Mouse (Mus musculus) limb, embryonic 13.5 days (tissue): ENCODE data around the gene Phf8. TPM values are rescaled to one million over a fixed set of nuclear protein-coding genes. Genes with fewer than 3 reads are reported as not detected.

ENCODE experiments used
- ATAC-seq: fragments of 200-750 bp; cut with Nextera tagmentation; 2 replicates; pipeline ENCODE4 v1.8.0; 2017; ENCODE audit warnings: low read depth, moderate number of reproducible peaks, moderate TSS enrichment; ENCODE audit not compliant: low FRiP score
- H3K27ac ChIP-seq: fragments of 300-500 bp; sonication (generic); 2 replicates; pipeline ENCODE4 v1.5.1; 2015; ENCODE audit warnings: inconsistent platforms, mild to moderate bottlenecking, moderate library complexity
- H3K27me3 ChIP-seq: fragments of 300-500 bp; sonication (generic); 2 replicates; pipeline ENCODE4 v1.6.1; 2015; ENCODE audit warnings: mild to moderate bottlenecking, inconsistent platforms
- H3K36me3 ChIP-seq: fragments of 300-500 bp; sonication (generic); 2 replicates; pipeline ENCODE4 v1.6.1; 2015; ENCODE audit warnings: inconsistent platforms, mild to moderate bottlenecking, moderate library complexity
- H3K4me1 ChIP-seq: fragments of 300-500 bp; sonication (generic); 2 replicates; pipeline ENCODE4 v1.6.1; 2015; ENCODE audit warnings: inconsistent platforms
- H3K4me2 ChIP-seq: fragments of 300-500 bp; sonication (generic); replicated peaks from 2 replicates; pipeline ENCODE4 v1.6.1; 2015; ENCODE audit warnings: inconsistent platforms, mild to moderate bottlenecking, moderate library complexity
- H3K4me3 ChIP-seq: fragments of 300-500 bp; sonication (generic); 2 replicates; pipeline ENCODE4 v1.5.1; 2015; ENCODE audit warnings: moderate library complexity, mild to moderate bottlenecking, inconsistent platforms
- H3K9ac ChIP-seq: fragments of 300-500 bp; sonication (generic); 2 replicates; pipeline ENCODE4 v1.6.1; 2015; ENCODE audit warnings: mild to moderate bottlenecking, inconsistent platforms
- H3K9me3 ChIP-seq: fragments of 300-500 bp; sonication (generic); 2 replicates; pipeline ENCODE4 v1.6.1; 2016; ENCODE audit warnings: inconsistent platforms
- WGBS: fragments of 180-500 bp; shearing (Covaris S2); methylation state at CpG from one replicate; pipeline ENCODE4 v1.1.7; 2015; 5-methylcytosine and 5-hydroxymethylcytosine counted together
- polyA plus RNA-seq: library from polyadenylated mRNA; unstranded; fragments of >200 nt; fragmentation: Nextera tagmentation; extraction: Ambion mirVana; gene quantifications from 2 replicates; pipeline ENCODE4 v1.2.1, GENCODE M21; 2015

The Phf8 gene
- polyA plus RNA-seq, 1 experiment from 2014 or later: 17.5 TPM

- no peak overlapping the region for H3K4me2 ChIP-seq
- ATAC-seq: no peak
- H3K4me3 ChIP-seq: no peak overlapping the region
- no peaks in the 10 kb centered on the region for H3K9me3 ChIP-seq
- H3K27me3 ChIP-seq: no peaks in the 10 kb centered on the region
- H3K27ac ChIP-seq: no peak overlapping the region
- WGBS: 100% methylated on average over 1 of the region's 1 CpGs
- H3K36me3 ChIP-seq: peaks cover 11% of the 10 kb centered on the region; the same call in 1 of the 2 replicates
- no peak overlapping the region for H3K9ac ChIP-seq
- no peaks in the 10 kb centered on the region for H3K4me1 ChIP-seq
Measured at GRCm38 (mm10) chrX:151575166-151575565, 54.7 kb downstream of the Phf8 start.

GRCm38 (mm10) chrX:151643386-151643785, 122.9 kb downstream of the Phf8 start:
- Histone ChIP-seq H3K4me1 (no peaks in the 10 kb centered on the region), H3K9me3 (no peaks in the 10 kb centered on the region), H3K4me2 (no peak overlapping the region), H3K4me3 (no peak overlapping the region), H3K9ac (no peak overlapping the region), H3K27me3 (peaks cover 16% of the 10 kb centered on the region; the same call in 1 of the 2 replicates), H3K27ac (no peak overlapping the region), H3K36me3 (no peaks in the 10 kb centered on the region)
- WGBS: 80% methylated on average over 2 of the region's 2 CpGs
- no peak for ATAC-seq

- no peak for ATAC-seq
Measured at GRCm38 (mm10) chrX:151653744-151654143, 133.3 kb downstream of the Phf8 start.

DNA sequence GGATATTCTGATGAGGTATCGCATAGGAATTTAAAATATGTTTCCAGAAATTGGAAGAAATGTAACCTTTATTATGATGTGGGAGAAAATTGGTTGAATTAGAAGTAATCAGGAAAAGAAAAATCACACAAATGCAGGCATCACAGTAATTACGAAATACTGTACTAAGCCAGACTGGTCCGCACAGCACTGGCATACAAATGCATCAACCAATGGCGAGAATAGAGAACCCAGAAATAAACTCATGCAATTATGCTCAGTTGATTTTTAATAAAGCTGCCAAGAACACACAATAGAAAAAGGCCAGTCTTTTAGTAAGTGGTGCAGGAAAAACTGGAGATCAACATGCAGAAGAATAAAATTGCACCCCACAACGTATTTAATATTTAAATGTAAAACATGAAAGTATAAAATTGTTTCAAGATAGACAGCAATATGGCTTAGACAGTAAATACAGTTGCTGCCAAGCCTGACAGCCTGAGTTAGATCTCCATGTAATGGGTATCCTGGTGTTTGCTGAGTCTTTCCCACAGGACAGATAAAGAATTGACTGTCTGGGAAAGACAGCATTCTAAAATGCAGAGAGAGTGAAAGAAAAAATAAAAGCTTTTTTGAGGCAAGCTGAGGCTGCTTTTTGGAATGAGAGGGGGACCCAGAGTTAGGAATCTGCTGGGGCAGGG, 154.2 kb downstream of the Phf8 start:
- H3K4me3 ChIP-seq: no peak overlapping the region
- no peaks in the 10 kb centered on the region for H3K36me3 ChIP-seq
- H3K4me1 ChIP-seq: no peaks in the 10 kb centered on the region
- 81% methylated on average over 5 of the region's 5 CpGs for WGBS
- H3K4me2 ChIP-seq: no peak overlapping the region
- H3K9me3 ChIP-seq: no peaks in the 10 kb centered on the region
- ATAC-seq: no peak
- no peak overlapping the region for H3K27ac ChIP-seq
- H3K9ac ChIP-seq: no peak overlapping the region
- H3K27me3 ChIP-seq: no peaks in the 10 kb centered on the region

More at GRCm38 (mm10) chrX:151653744-151654143, 133.3 kb downstream of the Phf8 start:
- Histone ChIP-seq H3K4me3 (no peak overlapping the region), H3K9ac (no peak overlapping the region), H3K27ac (no peak overlapping the region), H3K9me3 (no peaks in the 10 kb centered on the region), H3K27me3 (0 out of 2 replicates have a peak, but pooled peaks cover 3% of the 10 kb centered on the region), H3K4me2 (no peak overlapping the region), H3K4me1 (no peaks in the 10 kb centered on the region), H3K36me3 (no peaks in the 10 kb centered on the region)
- 54% methylated on average over 2 of the region's 2 CpGs for WGBS

Other genes with a start within 250 kb of the Phf8 start
- gene Fam120c, start 176.5 kb upstream of the Phf8 start, polyA plus RNA-seq: 3.3 and 4.4 TPM in 2 replicates